Mouse (Mus musculus) midbrain, embryonic 10.5 days (tissue): ENCODE measurements around the gene Chst11. TPM values are rescaled to one million over a fixed set of nuclear protein-coding genes. Genes with fewer than 3 reads are reported as not detected.

Source experiments
- DNase-seq: peaks from one replicate; pipeline ENCODE4 v3.0.0-alpha.2; 2017; ENCODE audit warnings: low spot score
- H3K27ac ChIP-seq: fragments of 300-500 bp; sonication (generic); replicated peaks from 2 replicates; pipeline ENCODE4 v1.5.1; 2016; ENCODE audit warnings: mild to moderate bottlenecking
- H3K27me3 ChIP-seq: fragments of 300-500 bp; sonication (generic); 2 replicates; pipeline ENCODE4 v1.6.1; 2016; ENCODE audit warnings: low read depth, mild to moderate bottlenecking; ENCODE audit not compliant: poor library complexity, severe bottlenecking
- H3K36me3 ChIP-seq: fragments of 300-500 bp; sonication (generic); 2 replicates; pipeline ENCODE4 v1.6.1; 2016; ENCODE audit warnings: mild to moderate bottlenecking, moderate library complexity
- H3K4me1 ChIP-seq: fragments of 300-500 bp; sonication (generic); 2 replicates; pipeline ENCODE4 v1.6.1; 2016
- H3K4me3 ChIP-seq: fragments of 300-500 bp; sonication (generic); 2 replicates; pipeline ENCODE4 v1.5.1; 2016; ENCODE audit warnings: mild to moderate bottlenecking, moderate library complexity
- H3K9me3 ChIP-seq: fragments of 300-500 bp; sonication (generic); replicated peaks from 2 replicates; pipeline ENCODE4 v1.6.1; 2016; ENCODE audit warnings: mild to moderate bottlenecking
- WGBS: fragments of 180-500 bp; shearing (Covaris S2); methylation state at CpG from one replicate; pipeline ENCODE4 v1.1.7; 2016; 5-methylcytosine and 5-hydroxymethylcytosine counted together
- polyA plus RNA-seq: library from polyadenylated mRNA; unstranded; fragments of >200 nt; fragmentation: Nextera tagmentation; extraction: Ambion mirVana; gene quantifications from 2 replicates; pipeline ENCODE4 v1.2.1, GENCODE M21; 2016

Chst11 gene
- polyA plus RNA-seq, 1 experiment from 2014 or later = 0.94 TPM

GRCm38 (mm10) chr10:83022616-83023015 lies 37.3 kb downstream of the Chst11 start:
- WGBS = 97% methylated on average over 1 of the region's 1 CpGs
- DNase-seq = no peak
- H3K36me3 ChIP-seq = peaks cover 5% of the 10 kb centered on the region
- no peak overlapping the region for H3K4me3 ChIP-seq
- H3K4me1 ChIP-seq = peaks cover 38% of the 10 kb centered on the region
- H3K27ac ChIP-seq = no peak overlapping the region
- no peaks in the 10 kb centered on the region for H3K9me3 ChIP-seq
- peaks cover 20% of the 10 kb centered on the region for H3K27me3 ChIP-seq

- no peaks in the 10 kb centered on the region for H3K9me3 ChIP-seq
- no peak overlapping the region for H3K27ac ChIP-seq
- DNase-seq = no peak
- H3K36me3 ChIP-seq = peaks cover 5% of the 10 kb centered on the region
- 98% methylated on average over 5 of the region's 5 CpGs for WGBS
- H3K4me3 ChIP-seq = no peak overlapping the region
- peaks cover 20% of the 10 kb centered on the region for H3K4me1 ChIP-seq
- H3K27me3 ChIP-seq = peaks cover 16% of the 10 kb centered on the region
Observed at GRCm38 (mm10) chr10:83026174-83026573, 40.9 kb downstream of the Chst11 start.

GRCm38 (mm10) chr10:83027673-83028072 lies 42.4 kb downstream of the Chst11 start:
- Histone ChIP-seq H3K27ac (no peak overlapping the region), H3K4me3 (no peak overlapping the region), H3K27me3 (peaks cover 3% of the 10 kb centered on the region; the same call in 1 of the 2 replicates), H3K9me3 (no peaks in the 10 kb centered on the region), H3K36me3 (peaks cover 5% of the 10 kb centered on the region), H3K4me1 (peaks cover 29% of the 10 kb centered on the region)
- DNase-seq = no peak
- whole genome bisulfite sequencing = 94% methylated on average over 6 of the region's 6 CpGs

GRCm38 (mm10) chr10:83030103-83030661 lies 44.9 kb downstream of the Chst11 start:
- H3K4me3 ChIP-seq = no peak overlapping the region
- H3K36me3 ChIP-seq = peaks cover 5% of the 10 kb centered on the region
- no peak for DNase-seq
- no peaks in the 10 kb centered on the region for H3K9me3 ChIP-seq
- WGBS = 74% methylated on average over 5 of the region's 5 CpGs
- H3K4me1 ChIP-seq = peaks cover 30% of the 10 kb centered on the region
- no peak overlapping the region for H3K27ac ChIP-seq
- no peaks in the 10 kb centered on the region for H3K27me3 ChIP-seq

- H3K36me3 ChIP-seq = peaks cover 5% of the 10 kb centered on the region; the same call in 1 of the 2 replicates
- DNase-seq = peak; percentile 20
- H3K9me3 ChIP-seq = no peaks in the 10 kb centered on the region
- H3K4me3 ChIP-seq = no peak overlapping the region
- H3K27ac ChIP-seq = peak overlapping the region; percentile 24; the same call in 1 of the 2 replicates
- WGBS = 27% methylated on average over 6 of the region's 6 CpGs
- no peaks in the 10 kb centered on the region for H3K27me3 ChIP-seq
- peaks cover 30% of the 10 kb centered on the region for H3K4me1 ChIP-seq
Observed at GRCm38 (mm10) chr10:83030928-83031327, 45.6 kb downstream of the Chst11 start.

GRCm38 (mm10) chr10:83031561-83031960 lies 46.3 kb downstream of the Chst11 start:
- Histone ChIP-seq H3K27ac (peak overlapping the region; percentile 24), H3K4me1 (peaks cover 35% of the 10 kb centered on the region), H3K36me3 (peaks cover 5% of the 10 kb centered on the region; the same call in 1 of the 2 replicates), H3K27me3 (no peaks in the 10 kb centered on the region), H3K4me3 (no peak overlapping the region), H3K9me3 (no peaks in the 10 kb centered on the region)
- no peak for DNase-seq
- 54% methylated on average over 4 of the region's 4 CpGs for WGBS

- Histone ChIP-seq H3K36me3 (0 out of 2 replicates have a peak, but pooled peaks cover under 1% of the 10 kb centered on the region), H3K27me3 (no peaks in the 10 kb centered on the region), H3K27ac (0 out of 2 replicates have a peak overlapping the region, but pooled peaks have one; percentile 28), H3K4me3 (no peak overlapping the region), H3K4me1 (peaks cover 45% of the 10 kb centered on the region), H3K9me3 (no peaks in the 10 kb centered on the region)
- WGBS = 80% methylated on average over 10 of the region's 10 CpGs
- DNase-seq = no peak
Observed at GRCm38 (mm10) chr10:83032559-83032958, 47.3 kb downstream of the Chst11 start.

GRCm38 (mm10) chr10:83036340-83037045 lies 51.2 kb downstream of the Chst11 start:
- 78% methylated on average over 20 of the region's 20 CpGs for WGBS
- H3K36me3 ChIP-seq = no peaks in the 10 kb centered on the region
- H3K27me3 ChIP-seq = peaks cover 8% of the 10 kb centered on the region; the same call in 1 of the 2 replicates
- no peak overlapping the region for H3K4me3 ChIP-seq
- H3K27ac ChIP-seq = no peak overlapping the region
- DNase-seq = no peak
- H3K9me3 ChIP-seq = no peaks in the 10 kb centered on the region
- peaks cover 37% of the 10 kb centered on the region for H3K4me1 ChIP-seq

GRCm38 (mm10) chr10:83038166-83038565 lies 52.9 kb downstream of the Chst11 start:
- DNase-seq = no peak
- WGBS = 88% methylated on average over 9 of the region's 9 CpGs

GRCm38 (mm10) chr10:83039414-83039813 lies 54.1 kb downstream of the Chst11 start:
- Histone ChIP-seq H3K4me1 (peaks cover 45% of the 10 kb centered on the region), H3K4me3 (no peak overlapping the region), H3K27ac (no peak overlapping the region), H3K9me3 (no peaks in the 10 kb centered on the region), H3K27me3 (peaks cover 8% of the 10 kb centered on the region; the same call in 1 of the 2 replicates), H3K36me3 (no peaks in the 10 kb centered on the region)
- 89% methylated on average over 10 of the region's 10 CpGs for WGBS
- no peak for DNase-seq

More at GRCm38 (mm10) chr10:83038166-83038565, 52.9 kb downstream of the Chst11 start:
- no peaks in the 10 kb centered on the region for H3K36me3 ChIP-seq
- peaks cover 8% of the 10 kb centered on the region; the same call in 1 of the 2 replicates for H3K27me3 ChIP-seq
- H3K9me3 ChIP-seq = no peaks in the 10 kb centered on the region
- no peak overlapping the region for H3K4me3 ChIP-seq
- H3K4me1 ChIP-seq = peaks cover 37% of the 10 kb centered on the region
- H3K27ac ChIP-seq = no peak overlapping the region; the same call in 1 of the 2 replicates

- H3K36me3 ChIP-seq = no peaks in the 10 kb centered on the region
- no peak overlapping the region for H3K4me3 ChIP-seq
- H3K27ac ChIP-seq = no peak overlapping the region
- 76% methylated on average over 9 of the region's 9 CpGs for WGBS
- DNase-seq = no peak
- H3K4me1 ChIP-seq = peaks cover 36% of the 10 kb centered on the region
- H3K9me3 ChIP-seq = no peaks in the 10 kb centered on the region
- H3K27me3 ChIP-seq = peaks cover 8% of the 10 kb centered on the region; the same call in 1 of the 2 replicates
Observed at GRCm38 (mm10) chr10:83041875-83042274, 56.6 kb downstream of the Chst11 start.

GRCm38 (mm10) chr10:83042613-83043477 lies 57.5 kb downstream of the Chst11 start:
- Histone ChIP-seq H3K27ac (peak overlapping the region; percentile 79), H3K9me3 (no peaks in the 10 kb centered on the region), H3K4me1 (peaks cover 27% of the 10 kb centered on the region), H3K27me3 (peaks cover 6% of the 10 kb centered on the region; the same call in 1 of the 2 replicates), H3K36me3 (no peaks in the 10 kb centered on the region), H3K4me3 (no peak overlapping the region)
- 22% methylated on average over 10 of the region's 10 CpGs for WGBS
- DNase-seq = peak; percentile 20
